Mouse (Mus musculus): ENCODE measurements around the gene Pla2g4a. TPM values are rescaled to one million over a fixed set of nuclear protein-coding genes. Genes with fewer than 3 reads are reported as not detected.
A peak's percentile ranks its signal among the peaks of the same experiment; 100 is the strongest.

The Pla2g4a gene
- polyA plus RNA-seq, 1 experiment from 2014 or later = 4.7 TPM

DNA sequence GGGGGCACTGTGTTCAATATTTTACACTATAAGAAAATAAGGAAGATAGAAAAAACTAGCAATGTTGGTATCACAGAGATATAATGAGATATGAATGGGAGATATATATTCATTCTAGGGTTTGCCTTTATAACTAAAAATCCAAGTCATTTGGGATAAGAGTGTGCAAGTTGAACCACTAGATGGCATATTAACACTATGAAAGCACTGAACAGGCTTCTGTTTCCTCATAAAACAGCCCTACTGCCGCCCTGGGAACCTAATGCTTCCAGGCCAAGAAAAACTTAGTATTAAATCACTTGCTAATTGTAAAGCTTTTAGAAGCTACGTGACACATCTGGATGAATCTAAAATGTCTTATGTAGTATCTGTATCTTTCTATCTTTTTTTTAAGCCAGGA, 128.1 kb downstream of the Pla2g4a start:
- WGBS = 33% methylated on average over 2 of the region's 2 CpGs
- Histone ChIP-seq H3K9ac (ENCODE audit: low read length) (no peak overlapping the region), H3K27ac (ENCODE audit: low read depth, low read length) (no peak overlapping the region), H3K4me2 (ENCODE audit: low read depth) (no peak overlapping the region), H3K9me3 (ENCODE audit: control insufficient read depth, low read length) (no peaks in the 10 kb centered on the region), H3K36me3 (ENCODE audit: control insufficient read depth, insufficient read depth, low read length) (no peaks in the 10 kb centered on the region), H3K4me1 (ENCODE audit: control insufficient read depth, insufficient read depth, low read length) (no peaks in the 10 kb centered on the region), H3K4me3 (ENCODE audit: low read depth, low read length) (no peak overlapping the region), H3K27me3 (ENCODE audit: control insufficient read depth, insufficient read depth, low read length) (no peaks in the 10 kb centered on the region)
- DNase-seq (ENCODE audit: low spot score) = peak; percentile 9
- ATAC-seq (ENCODE audit: insufficient read depth, low FRiP score, low TSS enrichment) = peak; percentile 71; the same call in 1 of the 2 replicates

DNA sequence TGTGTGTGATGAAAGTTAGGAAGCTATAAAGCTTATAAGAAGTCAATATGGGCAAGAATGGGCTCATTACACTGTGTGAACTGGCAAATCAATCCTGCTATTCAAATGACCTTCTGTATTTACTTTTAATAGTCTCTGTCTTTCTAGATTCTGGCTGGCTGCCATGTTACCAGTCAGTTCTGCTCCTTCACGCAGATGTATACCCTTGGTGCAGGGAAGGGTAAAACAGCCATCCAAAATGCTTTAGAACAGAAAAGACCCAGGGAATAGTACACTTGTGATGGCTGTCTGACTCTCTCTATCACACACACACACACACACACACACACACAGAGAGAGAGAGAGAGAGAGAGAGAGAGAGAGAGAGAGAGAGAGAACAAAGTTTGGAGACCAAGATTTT, 128.6 kb downstream of the Pla2g4a start:
- no peaks in the 10 kb centered on the region for H3K9me3 ChIP-seq (ENCODE audit: control insufficient read depth, low read length)
- WGBS = 84% methylated on average over 1 of the region's 1 CpGs
- no peak for ATAC-seq (ENCODE audit: insufficient read depth, low FRiP score, low TSS enrichment)

DNA sequence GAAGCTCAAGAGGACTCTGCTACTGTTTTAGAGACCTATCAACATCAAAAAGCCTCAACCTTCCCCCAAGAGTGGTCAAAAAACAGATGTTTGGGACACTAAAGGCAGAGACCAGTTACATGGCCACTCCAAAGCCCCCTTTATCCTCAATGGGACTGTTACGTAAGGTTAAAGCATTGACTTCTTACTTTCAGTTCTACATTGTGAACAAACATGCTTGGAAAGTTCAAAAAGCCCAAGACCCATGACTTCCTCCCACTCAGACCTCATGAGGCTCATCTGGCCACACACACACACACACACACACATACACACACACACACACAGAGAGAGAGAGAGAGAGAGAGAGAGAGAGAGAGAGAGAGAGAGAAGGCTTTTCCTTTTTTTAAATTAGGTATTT, 130.0 kb downstream of the Pla2g4a start:
- H3K27ac ChIP-seq (ENCODE audit: low read depth, low read length) = no peak overlapping the region
- no peak overlapping the region for H3K9ac ChIP-seq (ENCODE audit: low read length)
- no peak overlapping the region for H3K4me2 ChIP-seq (ENCODE audit: low read depth)
- WGBS = 82% methylated on average over 1 of the region's 1 CpGs
- H3K4me1 ChIP-seq (ENCODE audit: control insufficient read depth, insufficient read depth, low read length) = no peaks in the 10 kb centered on the region
- no peaks in the 10 kb centered on the region for H3K9me3 ChIP-seq (ENCODE audit: control insufficient read depth, low read length)
- H3K36me3 ChIP-seq (ENCODE audit: control insufficient read depth, insufficient read depth, low read length) = no peaks in the 10 kb centered on the region
- H3K4me3 ChIP-seq (ENCODE audit: low read depth, low read length) = no peak overlapping the region
- DNase-seq (ENCODE audit: low spot score) (no peak), ATAC-seq (ENCODE audit: insufficient read depth, low FRiP score, low TSS enrichment) (no peak)
- no peaks in the 10 kb centered on the region for H3K27me3 ChIP-seq (ENCODE audit: control insufficient read depth, insufficient read depth, low read length)

More for the DNA sequence above, 128.6 kb downstream of the Pla2g4a start:
- H3K9ac ChIP-seq (ENCODE audit: low read length) = no peak overlapping the region
- no peak for DNase-seq (ENCODE audit: low spot score)
- H3K27me3 ChIP-seq (ENCODE audit: control insufficient read depth, insufficient read depth, low read length) = no peaks in the 10 kb centered on the region
- H3K4me3 ChIP-seq (ENCODE audit: low read depth, low read length) = no peak overlapping the region
- H3K27ac ChIP-seq (ENCODE audit: low read depth, low read length) = no peak overlapping the region
- H3K4me2 ChIP-seq (ENCODE audit: low read depth) = no peak overlapping the region
- H3K4me1 ChIP-seq (ENCODE audit: control insufficient read depth, insufficient read depth, low read length) = no peaks in the 10 kb centered on the region
- H3K36me3 ChIP-seq (ENCODE audit: control insufficient read depth, insufficient read depth, low read length) = no peaks in the 10 kb centered on the region

DNA sequence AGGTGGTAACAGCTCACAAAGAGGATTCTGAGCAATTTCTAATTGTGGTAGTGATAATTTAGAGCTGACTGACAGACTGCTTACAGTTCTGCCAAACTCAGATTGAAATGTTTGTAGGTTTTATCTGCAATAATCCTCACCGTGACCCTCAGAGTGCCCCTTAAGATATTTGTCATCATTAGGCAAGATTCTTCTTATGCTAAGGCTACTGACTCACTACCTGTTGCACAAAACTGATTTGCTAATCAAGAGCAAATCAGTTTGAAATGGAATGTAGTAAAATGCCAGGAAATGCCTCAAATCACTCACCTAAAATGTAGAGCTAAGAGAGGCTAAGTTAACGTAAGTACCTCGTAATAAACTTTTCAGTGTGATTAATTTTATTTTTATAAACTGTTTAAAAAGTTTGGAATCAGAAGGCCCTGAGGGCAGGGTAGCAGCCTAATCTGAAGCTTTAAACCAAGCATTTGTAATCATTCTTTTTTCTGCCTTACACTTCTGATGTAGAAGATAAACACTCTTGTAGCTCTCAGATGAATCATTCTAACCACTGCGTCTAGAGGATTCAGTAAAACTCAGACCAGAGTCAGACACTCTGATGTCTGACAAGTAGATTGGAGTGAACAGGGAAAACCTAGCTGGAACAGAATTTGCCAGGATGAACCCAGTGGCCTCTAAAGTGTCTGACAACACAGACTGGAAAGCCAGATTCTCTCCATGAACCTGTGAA, 147.3 kb downstream of the Pla2g4a start:
- ATAC-seq (ENCODE audit: insufficient read depth, low FRiP score, low TSS enrichment) (no peak), DNase-seq (ENCODE audit: low spot score) (no peak)
- Histone ChIP-seq H3K4me2 (ENCODE audit: low read depth) (no peak overlapping the region), H3K27ac (ENCODE audit: low read depth, low read length) (no peak overlapping the region), H3K4me3 (ENCODE audit: low read depth, low read length) (no peak overlapping the region), H3K4me1 (ENCODE audit: control insufficient read depth, insufficient read depth, low read length) (no peaks in the 10 kb centered on the region), H3K27me3 (ENCODE audit: control insufficient read depth, insufficient read depth, low read length) (no peaks in the 10 kb centered on the region), H3K9ac (ENCODE audit: low read length) (no peak overlapping the region), H3K9me3 (ENCODE audit: control insufficient read depth, low read length) (no peaks in the 10 kb centered on the region), H3K36me3 (ENCODE audit: control insufficient read depth, insufficient read depth, low read length) (no peaks in the 10 kb centered on the region)
- 93% methylated on average over 4 of the region's 4 CpGs for WGBS

DNA sequence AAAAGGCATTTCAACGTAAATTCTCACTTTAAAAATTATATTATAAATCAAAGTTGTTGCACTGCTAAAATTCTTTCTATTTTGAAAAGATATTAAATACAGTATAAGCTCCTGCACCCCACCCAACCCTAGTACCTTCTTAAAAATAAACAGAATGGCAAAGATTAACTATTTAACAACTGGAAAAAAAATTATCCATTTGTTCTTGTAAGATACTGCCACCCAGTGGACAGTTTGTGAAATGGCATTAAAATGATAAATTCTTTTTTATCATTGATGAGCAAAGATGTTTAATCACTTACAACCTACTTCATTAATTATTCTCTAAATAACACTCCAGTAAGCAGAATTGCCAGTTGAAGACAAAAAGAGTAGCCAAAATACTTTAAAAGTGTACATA, 151.6 kb downstream of the Pla2g4a start:
- H3K9ac ChIP-seq (ENCODE audit: low read length) = no peak overlapping the region
- no peak for ATAC-seq (ENCODE audit: insufficient read depth, low FRiP score, low TSS enrichment)
- no peak overlapping the region for H3K4me2 ChIP-seq (ENCODE audit: low read depth)
- no peaks in the 10 kb centered on the region for H3K4me1 ChIP-seq (ENCODE audit: control insufficient read depth, insufficient read depth, low read length)
- 96% methylated on average over 1 of the region's 1 CpGs for WGBS
- no peaks in the 10 kb centered on the region for H3K27me3 ChIP-seq (ENCODE audit: control insufficient read depth, insufficient read depth, low read length)
- no peaks in the 10 kb centered on the region for H3K9me3 ChIP-seq (ENCODE audit: control insufficient read depth, low read length)
- no peak overlapping the region for H3K27ac ChIP-seq (ENCODE audit: low read depth, low read length)
- H3K4me3 ChIP-seq (ENCODE audit: low read depth, low read length) = no peak overlapping the region
- no peaks in the 10 kb centered on the region for H3K36me3 ChIP-seq (ENCODE audit: control insufficient read depth, insufficient read depth, low read length)
- DNase-seq (ENCODE audit: low spot score) = no peak

Other genes with a start within 250 kb of the Pla2g4a start
- gene Ptgs2, start 138.7 kb upstream of the Pla2g4a start, polyA plus RNA-seq (2014; fragmentation: Nextera tagmentation; extraction: Ambion mirVana) = not detected in 2 replicates